Mouse (Mus musculus) forebrain, postnatal 0 days (tissue): ENCODE measurements around the gene Pik3c2b. TPM values are rescaled to one million over a fixed set of nuclear protein-coding genes. Genes with fewer than 3 reads are reported as not detected.

Experiments used
- ATAC-seq: fragments of 200-750 bp; cut with Nextera tagmentation; 2 replicates; pipeline ENCODE4 v1.8.0; 2017; ENCODE audit warnings: mild to moderate bottlenecking, moderate library complexity
- DNase-seq: peaks from one replicate; pipeline ENCODE4 v3.0.0-alpha.2; 2015
- H3K27ac ChIP-seq: fragments of 300-500 bp; sonication (generic); 2 replicates; pipeline ENCODE4 v1.5.1; 2014; ENCODE audit warnings: low read depth, mild to moderate bottlenecking, antibody characterized with exemption, low read length, moderate library complexity, mixed read lengths
- H3K27me3 ChIP-seq: fragments of 300-500 bp; sonication (generic); 2 replicates; pipeline ENCODE4 v1.6.1; 2014; ENCODE audit warnings: mild to moderate bottlenecking, low read length, mixed read lengths; ENCODE audit not compliant: insufficient read depth
- H3K36me3 ChIP-seq: fragments of 300-500 bp; sonication (generic); 2 replicates; pipeline ENCODE4 v1.6.1; 2014; ENCODE audit warnings: mild to moderate bottlenecking, moderate library complexity; ENCODE audit not compliant: insufficient read depth
- H3K4me1 ChIP-seq: fragments of 300-500 bp; sonication (generic); 2 replicates; pipeline ENCODE4 v1.6.1; 2014; ENCODE audit warnings: antibody characterized with exemption; ENCODE audit not compliant: insufficient read depth
- H3K4me2 ChIP-seq: fragments of 300-500 bp; sonication (generic); 2 replicates; pipeline ENCODE4 v1.6.1; 2014; ENCODE audit warnings: low read depth, mild to moderate bottlenecking, moderate library complexity
- H3K4me3 ChIP-seq: fragments of 300-500 bp; sonication (generic); 2 replicates; pipeline ENCODE4 v1.5.1; 2014; ENCODE audit warnings: low read depth, low read length, mixed read lengths
- H3K9ac ChIP-seq: fragments of 300-500 bp; sonication (generic); 2 replicates; pipeline ENCODE4 v1.6.1; 2014; ENCODE audit warnings: mild to moderate bottlenecking
- H3K9me3 ChIP-seq: fragments of 300-500 bp; sonication (generic); 2 replicates; pipeline ENCODE4 v1.6.1; 2016; ENCODE audit warnings: low read length
- CTCF ChIP-seq: sonication (generic); IDR thresholded peaks from 2 replicates; pipeline ENCODE4 v1.5.1; 2016; ENCODE audit warnings: antibody characterized with exemption, control low read depth, low read depth
- WGBS: fragments of 180-500 bp; shearing (Covaris S2); extraction: QIAGEN DNeasy Blood & Tissue Kit; methylation state at CpG from one replicate; pipeline ENCODE4 v1.1.7; 2014; 5-methylcytosine and 5-hydroxymethylcytosine counted together
- polyA plus RNA-seq: library from polyadenylated mRNA; unstranded; fragments of >200 nt; fragmentation: Nextera tagmentation; extraction: Ambion mirVana; gene quantifications from 2 replicates; pipeline ENCODE4 v1.2.1, GENCODE M21; 2015
- total RNA-seq: library from RNA; depleted of rRNA; stranded (reverse); fragments of >200 nt; gene quantifications from 2 replicates; pipeline ENCODE4 v1.2.3, GENCODE M21; 2014

The Pik3c2b gene
- total and polyA plus RNA-seq, 2 experiments from 2014 or later: 7.2 to 17.1 TPM

DNA sequence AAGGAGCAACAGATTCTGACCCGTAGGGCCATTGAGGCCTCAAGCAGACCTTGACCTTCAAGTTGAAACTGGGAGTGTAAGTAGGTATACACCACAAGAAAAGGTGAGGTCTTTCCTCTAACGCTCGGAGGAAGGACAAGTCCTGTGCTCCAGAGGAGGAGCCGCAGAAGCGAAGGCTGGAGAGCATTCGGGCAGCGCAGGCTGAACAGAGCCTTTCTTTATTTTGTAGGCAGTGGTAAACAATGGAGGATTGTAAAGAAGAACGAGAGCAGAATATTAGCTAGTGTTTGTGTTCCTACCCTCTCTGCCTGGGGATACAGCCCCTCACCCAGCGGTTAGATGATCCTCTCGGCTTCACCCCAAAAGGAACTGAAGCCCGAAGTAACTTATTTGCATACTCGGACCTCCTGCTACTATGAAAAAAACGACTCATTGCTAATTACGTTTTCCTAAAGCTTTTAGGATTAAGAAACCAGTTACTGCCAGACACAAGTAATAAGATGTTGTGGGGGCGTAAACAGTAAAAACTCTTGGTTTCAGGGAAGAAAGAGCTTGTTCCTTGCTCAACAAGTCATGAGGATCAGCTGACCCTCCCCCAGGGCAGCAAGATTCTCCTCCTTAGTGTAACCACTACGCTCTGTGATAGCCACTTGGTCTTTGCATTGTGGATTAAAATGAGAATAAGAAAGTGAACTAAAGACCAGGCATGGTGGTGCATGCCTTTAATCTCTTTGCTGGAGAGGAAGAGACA, 84.2 kb downstream of the Pik3c2b start:
- H3K27ac ChIP-seq: peak overlapping the region; percentile 98; the same call in 1 of the 2 replicates
- H3K9ac ChIP-seq: no peak overlapping the region
- no peak overlapping the region for H3K4me2 ChIP-seq
- H3K36me3 ChIP-seq: no peaks in the 10 kb centered on the region; the same call in 1 of the 2 replicates
- 0 out of 2 replicates have a peak, but pooled peaks cover 20% of the 10 kb centered on the region for H3K4me1 ChIP-seq
- no peak for TF ChIP-seq CTCF
- H3K9me3 ChIP-seq: no peaks in the 10 kb centered on the region
- WGBS: 12% methylated on average over 16 of the region's 16 CpGs
- no peak overlapping the region for H3K4me3 ChIP-seq
- peak; percentile 31 for DNase-seq
- H3K27me3 ChIP-seq: no peaks in the 10 kb centered on the region
- ATAC-seq: no peak

- DNase-seq (peak; percentile 99), ATAC-seq (peak; percentile 99)
- Histone ChIP-seq H3K27me3 (no peaks in the 10 kb centered on the region), H3K9ac (peak within 1 kb of the TSS; percentile 97), H3K36me3 (no peaks in the 10 kb centered on the region; the same call in 1 of the 2 replicates), H3K4me2 (peak within 1 kb of the TSS; percentile 94), H3K27ac (peak within 1 kb of the TSS; percentile 98), H3K4me1 (peaks cover 27% of the 10 kb centered on the region; the same call in 1 of the 2 replicates), H3K4me3 (peak within 1 kb of the TSS; percentile 96), H3K9me3 (no peaks in the 10 kb centered on the region)
- WGBS: under 1% methylated on average over 72 of the region's 72 CpGs
- TF ChIP-seq CTCF: peak; percentile 43
These were observed 85.4 kb downstream of the Pik3c2b start, which contains the start of gene Ppp1r15b for GRCm38 (mm10) chr1:133130638-133131560. Gene Ppp1r15b, plus strand, starts transcription at chr1:133131143.

- H3K4me3 ChIP-seq: peak overlapping the region; percentile 96
- no peaks in the 10 kb centered on the region for H3K9me3 ChIP-seq
- ATAC-seq (no peak), DNase-seq (no peak)
- H3K9ac ChIP-seq: peak overlapping the region; percentile 97
- H3K36me3 ChIP-seq: no peaks in the 10 kb centered on the region; the same call in 1 of the 2 replicates
- peak overlapping the region; percentile 94 for H3K4me2 ChIP-seq
- H3K4me1 ChIP-seq: peaks cover 30% of the 10 kb centered on the region; the same call in 1 of the 2 replicates
- WGBS: 4% methylated on average over 35 of the region's 35 CpGs
- peak overlapping the region; percentile 98 for H3K27ac ChIP-seq
- TF ChIP-seq CTCF: no peak
- H3K27me3 ChIP-seq: no peaks in the 10 kb centered on the region
These were observed 86.1 kb downstream of the Pik3c2b start for GRCm38 (mm10) chr1:133131561-133131905.

DNA sequence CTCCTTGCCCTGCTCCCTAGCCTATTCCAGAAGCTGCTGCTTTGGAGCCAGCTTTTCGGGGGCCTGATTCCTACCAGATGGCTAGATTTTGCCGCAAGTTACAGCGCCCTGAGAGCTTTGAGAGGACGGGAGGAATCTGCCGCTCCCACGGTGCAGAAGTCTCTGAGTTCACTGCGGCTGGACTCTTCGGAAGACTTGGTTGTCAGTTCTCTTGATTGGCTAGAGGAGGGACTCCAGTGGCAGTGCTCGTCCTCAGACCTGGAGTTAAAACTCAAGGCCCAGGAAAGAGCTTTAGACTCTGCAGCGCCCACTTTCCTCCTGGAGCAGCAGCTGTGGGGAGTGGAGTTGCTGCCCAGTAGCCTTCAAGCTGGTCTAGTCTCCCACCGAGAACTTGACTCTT, 86.5 kb downstream of the Pik3c2b start:
- DNase-seq (no peak), ATAC-seq (no peak)
- H3K4me2 ChIP-seq: peak overlapping the region; percentile 94
- H3K9me3 ChIP-seq: no peaks in the 10 kb centered on the region
- WGBS: under 1% methylated on average over 11 of the region's 11 CpGs
- peak overlapping the region; percentile 97 for H3K9ac ChIP-seq
- peaks cover 2% of the 10 kb centered on the region for H3K36me3 ChIP-seq
- peaks cover 30% of the 10 kb centered on the region; the same call in 1 of the 2 replicates for H3K4me1 ChIP-seq
- no peaks in the 10 kb centered on the region for H3K27me3 ChIP-seq
- no peak for TF ChIP-seq CTCF
- H3K27ac ChIP-seq: peak overlapping the region; percentile 98
- H3K4me3 ChIP-seq: peak overlapping the region; percentile 96

GRCm38 (mm10) chr1:133132388-133133326, 87.2 kb downstream of the Pik3c2b start:
- H3K9me3 ChIP-seq: no peaks in the 10 kb centered on the region
- peaks cover 30% of the 10 kb centered on the region; the same call in 1 of the 2 replicates for H3K4me1 ChIP-seq
- H3K4me2 ChIP-seq: peak overlapping the region; percentile 94
- 15% methylated on average over 26 of the region's 26 CpGs for WGBS
- peak overlapping the region; percentile 96 for H3K4me3 ChIP-seq
- H3K36me3 ChIP-seq: peaks cover 9% of the 10 kb centered on the region
- H3K27ac ChIP-seq: no peak overlapping the region
- peak overlapping the region; percentile 97 for H3K9ac ChIP-seq
- ATAC-seq (no peak), DNase-seq (no peak)
- H3K27me3 ChIP-seq: no peaks in the 10 kb centered on the region
- no peak for TF ChIP-seq CTCF

DNA sequence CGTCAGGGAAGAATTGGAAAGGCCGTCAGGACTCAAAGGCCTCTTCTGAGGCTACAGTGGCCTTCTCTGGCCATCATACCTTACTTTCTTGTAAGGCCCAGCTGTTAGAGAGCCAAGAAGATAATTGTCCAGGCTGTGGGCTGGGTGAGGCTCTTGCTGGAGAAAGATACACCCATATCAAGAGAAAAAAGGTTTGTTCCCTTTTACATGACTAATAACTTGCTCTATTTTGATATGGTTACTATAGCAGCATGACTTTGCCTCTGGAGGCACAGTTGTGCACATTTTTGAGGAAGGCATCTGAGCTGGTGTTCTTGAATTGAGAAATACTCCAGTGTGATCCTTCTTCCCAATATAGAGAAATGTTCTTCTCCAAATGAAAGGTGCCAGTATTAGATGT, 88.0 kb downstream of the Pik3c2b start:
- Histone ChIP-seq H3K9ac (peak overlapping the region; percentile 97), H3K4me1 (peaks cover 30% of the 10 kb centered on the region; the same call in 1 of the 2 replicates), H3K4me3 (peak overlapping the region; percentile 96), H3K27ac (no peak overlapping the region), H3K9me3 (no peaks in the 10 kb centered on the region), H3K27me3 (no peaks in the 10 kb centered on the region), H3K4me2 (peak overlapping the region; percentile 94), H3K36me3 (peaks cover 16% of the 10 kb centered on the region)
- TF ChIP-seq CTCF: no peak
- ATAC-seq (no peak), DNase-seq (no peak)
- 2% methylated on average over 2 of the region's 2 CpGs for WGBS
